Mouse (Mus musculus) neural tube, embryonic 14.5 days (tissue): ENCODE data around the gene Atoh7. TPM values are rescaled to one million over a fixed set of nuclear protein-coding genes. Genes with fewer than 3 reads are reported as not detected.
A peak's percentile ranks its signal among the peaks of the same experiment; 100 is the strongest.

Experiments
- ATAC-seq: fragments of 200-750 bp; cut with Nextera tagmentation; 2 replicates; pipeline ENCODE4 v1.8.0; 2017; ENCODE audit warnings: low read depth, mild to moderate bottlenecking, moderate TSS enrichment, moderate library complexity
- H3K27ac ChIP-seq: fragments of 300-500 bp; sonication (generic); 2 replicates; pipeline ENCODE4 v1.5.1; 2014; ENCODE audit warnings: low read depth, mild to moderate bottlenecking, control low read depth, low read length, moderate library complexity, mixed read lengths
- H3K27me3 ChIP-seq: fragments of 300-500 bp; sonication (generic); 2 replicates; pipeline ENCODE4 v1.6.1; 2014; ENCODE audit warnings: low read length; ENCODE audit not compliant: control insufficient read depth, insufficient read depth
- H3K36me3 ChIP-seq: fragments of 300-500 bp; sonication (generic); 2 replicates; pipeline ENCODE4 v1.6.1; 2014; ENCODE audit warnings: low read length, mixed read lengths; ENCODE audit not compliant: control insufficient read depth, insufficient read depth
- H3K4me1 ChIP-seq: fragments of 300-500 bp; sonication (generic); 2 replicates; pipeline ENCODE4 v1.6.1; 2014; ENCODE audit warnings: low read length; ENCODE audit not compliant: control insufficient read depth, insufficient read depth
- H3K4me2 ChIP-seq: fragments of 300-500 bp; sonication (generic); 2 replicates; pipeline ENCODE4 v1.6.1; 2014; ENCODE audit warnings: mild to moderate bottlenecking, low read depth, low read length, control low read depth
- H3K4me3 ChIP-seq: fragments of 300-500 bp; sonication (generic); 2 replicates; pipeline ENCODE4 v1.5.1; 2014; ENCODE audit warnings: low read depth, low read length, control low read depth, mixed read lengths
- H3K9ac ChIP-seq: fragments of 300-500 bp; sonication (generic); replicated peaks from 2 replicates; pipeline ENCODE4 v1.6.1; 2014; ENCODE audit warnings: low read depth, mild to moderate bottlenecking, control low read depth, low read length, mixed read lengths
- H3K9me3 ChIP-seq: fragments of 300-500 bp; sonication (generic); 2 replicates; pipeline ENCODE4 v1.6.1; 2016; ENCODE audit warnings: low read length; ENCODE audit not compliant: control insufficient read depth
- WGBS: fragments of 180-500 bp; shearing (Covaris S2); extraction: QIAGEN DNeasy Blood & Tissue Kit; methylation state at CpG from one replicate; pipeline ENCODE4 v1.1.7; 2014; 5-methylcytosine and 5-hydroxymethylcytosine counted together
- polyA plus RNA-seq: library from polyadenylated mRNA; unstranded; fragments of >200 nt; fragmentation: Nextera tagmentation; extraction: Ambion mirVana; gene quantifications from 2 replicates; pipeline ENCODE4 v1.2.1, GENCODE M21; 2014

Gene Atoh7
- polyA plus RNA-seq, 1 experiment from 2014 or later, result 2.8 TPM

DNA sequence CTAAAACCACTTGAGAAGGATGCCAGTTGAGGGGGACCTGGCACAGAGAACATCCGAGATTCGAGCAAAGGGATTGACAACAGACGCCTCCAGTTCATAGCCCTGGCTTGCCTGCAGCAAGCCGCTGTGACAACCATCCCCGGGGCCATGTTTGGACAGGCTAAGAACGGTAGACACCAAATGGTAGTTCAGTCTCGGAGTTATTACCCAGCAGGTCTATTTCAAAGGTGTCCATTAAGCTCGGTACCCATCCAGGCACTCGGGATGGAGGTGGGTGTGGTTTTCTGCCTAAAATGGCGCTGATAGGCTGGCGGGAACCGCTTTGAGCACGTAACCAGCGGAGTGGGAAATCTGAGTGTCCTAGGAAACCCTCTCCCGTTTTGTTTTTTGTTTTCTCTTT is 16.4 kb downstream of the Atoh7 start:
- no peaks in the 10 kb centered on the region for H3K9me3 ChIP-seq
- H3K36me3 ChIP-seq, result no peaks in the 10 kb centered on the region
- no peak for ATAC-seq
- 90% methylated on average over 15 of the region's 15 CpGs for WGBS
- no peak overlapping the region for H3K4me2 ChIP-seq
- no peak overlapping the region for H3K4me3 ChIP-seq
- H3K27ac ChIP-seq, result no peak overlapping the region
- H3K4me1 ChIP-seq, result no peaks in the 10 kb centered on the region
- H3K9ac ChIP-seq, result no peak overlapping the region
- H3K27me3 ChIP-seq, result no peaks in the 10 kb centered on the region

DNA sequence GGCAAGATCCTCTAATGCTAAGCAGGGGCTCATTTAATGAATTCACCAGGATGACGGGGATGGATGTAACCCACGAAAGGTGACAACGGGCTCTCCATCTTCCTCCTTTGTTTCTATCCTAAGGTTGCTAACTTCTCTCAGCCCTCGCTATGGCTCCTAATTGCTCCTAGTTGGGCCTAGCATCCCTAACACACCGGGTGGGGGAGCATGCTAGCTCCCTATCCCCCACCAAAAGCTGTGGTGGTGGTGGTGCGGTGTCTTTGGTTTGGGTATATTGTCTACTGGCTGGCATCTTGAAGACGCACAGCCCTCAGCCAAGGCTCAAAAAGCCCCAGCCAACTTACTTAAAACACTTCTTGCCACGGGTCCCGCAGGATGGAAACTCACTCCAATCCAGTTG is 16.9 kb downstream of the Atoh7 start:
- no peaks in the 10 kb centered on the region for H3K36me3 ChIP-seq
- H3K4me3 ChIP-seq, result no peak overlapping the region
- no peak overlapping the region for H3K4me2 ChIP-seq
- 92% methylated on average over 9 of the region's 9 CpGs for WGBS
- H3K27ac ChIP-seq, result no peak overlapping the region
- no peak overlapping the region for H3K9ac ChIP-seq
- no peaks in the 10 kb centered on the region for H3K27me3 ChIP-seq
- no peaks in the 10 kb centered on the region for H3K4me1 ChIP-seq
- no peaks in the 10 kb centered on the region for H3K9me3 ChIP-seq
- ATAC-seq, result no peak

GRCm38 (mm10) chr10:63117583-63117982 is 18.1 kb downstream of the Atoh7 start:
- no peak for ATAC-seq
- Histone ChIP-seq H3K9me3 (no peaks in the 10 kb centered on the region), H3K9ac (no peak overlapping the region), H3K4me1 (no peaks in the 10 kb centered on the region), H3K4me3 (no peak overlapping the region), H3K4me2 (no peak overlapping the region), H3K27me3 (no peaks in the 10 kb centered on the region), H3K27ac (no peak overlapping the region), H3K36me3 (no peaks in the 10 kb centered on the region)
- 96% methylated on average over 8 of the region's 8 CpGs for WGBS

GRCm38 (mm10) chr10:63119916-63120315 is 20.5 kb downstream of the Atoh7 start:
- Histone ChIP-seq H3K27me3 (no peaks in the 10 kb centered on the region), H3K27ac (no peak overlapping the region), H3K4me1 (no peaks in the 10 kb centered on the region), H3K4me2 (no peak overlapping the region), H3K9me3 (no peaks in the 10 kb centered on the region), H3K36me3 (no peaks in the 10 kb centered on the region), H3K4me3 (no peak overlapping the region), H3K9ac (no peak overlapping the region)
- ATAC-seq, result no peak
- WGBS, result 76% methylated on average over 14 of the region's 14 CpGs

- no peaks in the 10 kb centered on the region for H3K27me3 ChIP-seq
- no peak overlapping the region for H3K9ac ChIP-seq
- H3K9me3 ChIP-seq, result no peaks in the 10 kb centered on the region
- H3K27ac ChIP-seq, result no peak overlapping the region
- H3K4me2 ChIP-seq, result no peak overlapping the region
- peak; percentile 50; the same call in 1 of the 2 replicates for ATAC-seq
- 85% methylated on average over 14 of the region's 14 CpGs for WGBS
- no peaks in the 10 kb centered on the region for H3K36me3 ChIP-seq
- no peak overlapping the region for H3K4me3 ChIP-seq
- no peaks in the 10 kb centered on the region for H3K4me1 ChIP-seq
Measured at GRCm38 (mm10) chr10:63121961-63122360, 22.5 kb downstream of the Atoh7 start.

- ATAC-seq, result peak; percentile 92
- H3K4me2 ChIP-seq, result no peak overlapping the region
- no peak overlapping the region for H3K9ac ChIP-seq
- H3K4me1 ChIP-seq, result no peaks in the 10 kb centered on the region
- H3K4me3 ChIP-seq, result no peak overlapping the region
- no peak overlapping the region for H3K27ac ChIP-seq
- WGBS, result 33% methylated on average over 8 of the region's 8 CpGs
- H3K9me3 ChIP-seq, result no peaks in the 10 kb centered on the region
- H3K27me3 ChIP-seq, result no peaks in the 10 kb centered on the region
- no peaks in the 10 kb centered on the region for H3K36me3 ChIP-seq
Measured at GRCm38 (mm10) chr10:63122516-63122915, 23.1 kb downstream of the Atoh7 start.

DNA sequence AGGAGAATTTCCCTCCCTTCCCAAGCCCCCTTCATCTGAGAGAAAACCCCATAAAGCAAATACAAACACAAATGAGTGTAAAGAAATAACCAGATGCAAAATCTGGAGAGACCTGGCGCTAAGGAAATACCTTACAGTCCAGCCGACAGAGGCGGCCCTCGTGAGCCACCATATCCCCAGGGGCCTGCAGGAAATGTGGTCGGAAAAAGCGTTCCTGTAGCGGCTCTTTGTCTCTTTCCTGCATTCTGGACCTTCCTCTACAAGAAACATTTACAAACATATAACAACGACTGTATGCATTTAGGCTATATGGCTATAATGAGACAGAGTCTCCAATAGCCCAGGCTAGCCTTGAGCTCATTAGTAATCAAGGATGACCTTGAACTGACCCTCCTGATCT is 23.7 kb downstream of the Atoh7 start:
- no peak overlapping the region for H3K4me3 ChIP-seq
- 90% methylated on average over 8 of the region's 8 CpGs for WGBS
- ATAC-seq, result no peak
- H3K27ac ChIP-seq, result no peak overlapping the region
- no peak overlapping the region for H3K9ac ChIP-seq
- H3K4me2 ChIP-seq, result no peak overlapping the region
- H3K36me3 ChIP-seq, result no peaks in the 10 kb centered on the region
- no peaks in the 10 kb centered on the region for H3K27me3 ChIP-seq
- no peaks in the 10 kb centered on the region for H3K9me3 ChIP-seq
- H3K4me1 ChIP-seq, result no peaks in the 10 kb centered on the region

- no peak overlapping the region for H3K4me3 ChIP-seq
- no peak overlapping the region for H3K9ac ChIP-seq
- no peaks in the 10 kb centered on the region for H3K4me1 ChIP-seq
- no peaks in the 10 kb centered on the region for H3K36me3 ChIP-seq
- 94% methylated on average over 10 of the region's 10 CpGs for WGBS
- no peak overlapping the region for H3K4me2 ChIP-seq
- no peak for ATAC-seq
- no peaks in the 10 kb centered on the region for H3K27me3 ChIP-seq
- no peaks in the 10 kb centered on the region for H3K9me3 ChIP-seq
- H3K27ac ChIP-seq, result no peak overlapping the region
Measured at GRCm38 (mm10) chr10:63124016-63124415, 24.6 kb downstream of the Atoh7 start.

DNA sequence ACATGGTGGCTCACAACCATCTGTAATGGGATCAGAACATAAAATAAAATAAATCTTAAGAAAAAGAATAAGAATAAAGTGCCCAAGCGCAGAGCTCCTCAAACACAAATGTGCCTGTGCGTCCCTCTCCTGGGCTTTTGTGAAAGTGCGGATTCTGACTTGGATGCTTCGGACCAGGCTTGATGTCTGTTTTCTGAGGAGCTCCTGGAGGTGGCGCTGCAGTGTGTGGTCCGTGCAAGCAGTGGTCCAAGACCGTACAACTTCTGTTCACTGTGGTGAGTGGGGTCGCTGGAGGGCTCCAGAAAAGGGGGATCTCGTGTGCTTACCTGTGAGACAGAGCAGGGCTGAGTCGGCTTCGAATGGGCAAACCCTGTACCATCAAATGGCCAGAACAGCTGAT is 25.9 kb downstream of the Atoh7 start:
- WGBS, result 36% methylated on average over 11 of the region's 11 CpGs
- H3K4me3 ChIP-seq, result no peak overlapping the region
- no peak for ATAC-seq
- no peaks in the 10 kb centered on the region for H3K9me3 ChIP-seq
- H3K4me2 ChIP-seq, result no peak overlapping the region
- no peak overlapping the region for H3K27ac ChIP-seq
- H3K36me3 ChIP-seq, result no peaks in the 10 kb centered on the region
- H3K9ac ChIP-seq, result no peak overlapping the region
- no peaks in the 10 kb centered on the region for H3K4me1 ChIP-seq
- H3K27me3 ChIP-seq, result no peaks in the 10 kb centered on the region

GRCm38 (mm10) chr10:63126116-63126515 is 26.7 kb downstream of the Atoh7 start:
- 85% methylated on average over 4 of the region's 4 CpGs for WGBS
- H3K4me2 ChIP-seq, result no peak overlapping the region
- no peaks in the 10 kb centered on the region for H3K36me3 ChIP-seq
- no peaks in the 10 kb centered on the region for H3K9me3 ChIP-seq
- no peak overlapping the region for H3K27ac ChIP-seq
- no peak overlapping the region for H3K4me3 ChIP-seq
- H3K27me3 ChIP-seq, result no peaks in the 10 kb centered on the region
- no peaks in the 10 kb centered on the region for H3K4me1 ChIP-seq
- ATAC-seq, result no peak
- no peak overlapping the region for H3K9ac ChIP-seq
